Mouse (Mus musculus) WW6 (cell line): ENCODE measurements around the gene Fbln1.

Experiments
- DNase-seq: peaks from one replicate; pipeline ENCODE4 v3.0.0-alpha.2; 2013; ENCODE audit warnings: low read depth, low spot score

The Fbln1 gene

GRCm38 (mm10) chr15:85238821-85239745 is 33.3 kb downstream of the Fbln1 start:
- DNase-seq = no peak

GRCm38 (mm10) chr15:85240086-85240485 is 34.3 kb downstream of the Fbln1 start:
- DNase-seq = no peak

- DNase-seq = no peak
Observed at GRCm38 (mm10) chr15:85241856-85242255, 36.1 kb downstream of the Fbln1 start.

- no peak for DNase-seq
Observed at GRCm38 (mm10) chr15:85244414-85245161, 38.8 kb downstream of the Fbln1 start.

GRCm38 (mm10) chr15:85245241-85246010 is 39.7 kb downstream of the Fbln1 start:
- DNase-seq = no peak

- no peak for DNase-seq
Observed at GRCm38 (mm10) chr15:85246016-85246415, 40.3 kb downstream of the Fbln1 start.

GRCm38 (mm10) chr15:85246936-85247335 is 41.2 kb downstream of the Fbln1 start:
- no peak for DNase-seq

GRCm38 (mm10) chr15:85248311-85248710 is 42.6 kb downstream of the Fbln1 start:
- no peak for DNase-seq

- DNase-seq = peak; percentile 50
Observed at GRCm38 (mm10) chr15:85249252-85249651, 43.5 kb downstream of the Fbln1 start.

GRCm38 (mm10) chr15:85250436-85250835 is 44.7 kb downstream of the Fbln1 start:
- DNase-seq = no peak

GRCm38 (mm10) chr15:85252476-85252875 is 46.7 kb downstream of the Fbln1 start:
- DNase-seq = no peak

- peak; percentile 45 for DNase-seq
Observed at GRCm38 (mm10) chr15:85257775-85258429, 52.2 kb downstream of the Fbln1 start.

GRCm38 (mm10) chr15:85262805-85263204 is 57.1 kb downstream of the Fbln1 start:
- no peak for DNase-seq

GRCm38 (mm10) chr15:85266729-85267434 is 61.1 kb downstream of the Fbln1 start:
- DNase-seq = no peak

- no peak for DNase-seq
Observed at GRCm38 (mm10) chr15:85267891-85268290, 62.1 kb downstream of the Fbln1 start.

GRCm38 (mm10) chr15:85272988-85273387 is 67.2 kb downstream of the Fbln1 start:
- no peak for DNase-seq

- no peak for DNase-seq
Observed at GRCm38 (mm10) chr15:85277221-85277620, 71.5 kb downstream of the Fbln1 start.

- no peak for DNase-seq
Observed at GRCm38 (mm10) chr15:85278986-85279385, 73.2 kb downstream of the Fbln1 start.

GRCm38 (mm10) chr15:85282021-85282420 is 76.3 kb downstream of the Fbln1 start:
- no peak for DNase-seq

- no peak for DNase-seq
Observed at GRCm38 (mm10) chr15:85284651-85285050, 78.9 kb downstream of the Fbln1 start.

GRCm38 (mm10) chr15:85294632-85295031 is 88.9 kb downstream of the Fbln1 start:
- DNase-seq = no peak
